Mouse (Mus musculus) thymus, postnatal 14 days (tissue): ENCODE measurements around the gene Nod1.

Source experiments
- DNase-seq: peaks from one replicate; pipeline ENCODE4 v3.0.0; 2021

Nod1 gene

DNA sequence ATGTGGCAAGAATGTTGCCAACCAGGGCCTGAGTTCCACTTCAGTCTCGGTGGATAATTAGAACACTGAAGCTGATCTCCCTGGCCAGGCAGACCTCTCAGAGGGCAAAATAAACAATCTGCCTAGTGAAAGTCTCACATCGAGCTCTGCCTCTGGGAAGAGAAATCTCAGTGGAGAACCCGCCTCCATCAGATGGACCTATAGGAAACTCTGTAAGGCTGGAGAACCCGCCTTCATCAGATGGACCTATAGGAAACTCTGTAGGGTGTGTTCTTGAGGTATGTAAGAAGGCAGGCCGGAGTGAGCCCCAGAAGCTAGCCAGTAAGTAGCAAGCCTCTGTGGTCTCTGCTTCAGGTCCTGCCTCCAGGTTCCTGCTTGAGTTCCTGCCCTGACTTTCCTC lies 37.5 kb downstream of the Nod1 start:
- DNase-seq = no peak

DNA sequence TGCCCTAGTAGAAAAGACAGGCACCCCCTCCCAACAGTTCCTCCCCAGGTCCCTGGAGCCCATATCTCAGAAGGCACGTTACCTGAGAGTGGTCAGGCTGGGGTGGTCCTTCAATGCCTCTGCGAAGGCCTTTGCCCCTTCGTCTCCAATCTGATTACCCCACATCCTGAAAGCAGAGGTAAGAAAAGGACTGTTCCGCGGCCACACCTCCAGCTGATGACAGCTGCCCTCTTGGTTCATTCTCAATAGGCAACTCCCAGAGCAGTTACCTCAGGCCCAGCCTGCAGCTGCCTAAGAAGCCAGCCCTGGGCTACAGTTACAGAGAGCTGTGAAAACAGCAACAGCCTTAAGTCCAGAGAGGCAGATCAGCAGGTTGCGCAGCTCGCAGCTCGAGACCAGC lies 38.1 kb downstream of the Nod1 start:
- no peak for DNase-seq

GRCm38 (mm10) chr6:54933866-54934265 lies 38.5 kb downstream of the Nod1 start:
- DNase-seq = no peak

- no peak for DNase-seq
Observed at GRCm38 (mm10) chr6:54933216-54933615, 39.2 kb downstream of the Nod1 start.

- no peak for DNase-seq
Observed at GRCm38 (mm10) chr6:54932526-54932925, 39.9 kb downstream of the Nod1 start.

- DNase-seq = no peak
Observed at GRCm38 (mm10) chr6:54931641-54932040, 40.8 kb downstream of the Nod1 start.

DNA sequence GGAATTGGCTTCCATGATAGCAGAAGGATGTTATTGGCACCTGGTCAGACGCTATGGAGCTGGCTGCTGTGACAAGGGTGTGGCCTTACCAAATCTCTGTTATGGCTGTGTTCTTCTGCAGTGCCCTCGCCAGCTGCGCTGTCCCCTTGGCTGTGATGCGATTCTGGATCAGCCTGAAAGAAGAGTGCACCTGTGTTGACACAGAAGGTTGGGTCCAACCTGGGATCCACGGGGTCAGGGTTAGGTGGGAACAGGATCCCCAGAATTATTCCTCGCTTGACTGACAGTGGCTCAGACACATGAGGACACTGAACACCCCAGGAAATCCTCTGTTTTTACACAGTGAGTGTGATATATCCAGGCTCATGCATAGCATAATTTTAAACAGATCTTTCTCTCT lies 44.5 kb downstream of the Nod1 start:
- DNase-seq = no peak

- DNase-seq = no peak
Observed at GRCm38 (mm10) chr6:54926899-54927298, 45.5 kb downstream of the Nod1 start.

- DNase-seq = no peak
Observed at GRCm38 (mm10) chr6:54925736-54926440, 46.5 kb downstream of the Nod1 start.

GRCm38 (mm10) chr6:54924538-54924937 lies 47.9 kb downstream of the Nod1 start:
- DNase-seq = no peak

DNA sequence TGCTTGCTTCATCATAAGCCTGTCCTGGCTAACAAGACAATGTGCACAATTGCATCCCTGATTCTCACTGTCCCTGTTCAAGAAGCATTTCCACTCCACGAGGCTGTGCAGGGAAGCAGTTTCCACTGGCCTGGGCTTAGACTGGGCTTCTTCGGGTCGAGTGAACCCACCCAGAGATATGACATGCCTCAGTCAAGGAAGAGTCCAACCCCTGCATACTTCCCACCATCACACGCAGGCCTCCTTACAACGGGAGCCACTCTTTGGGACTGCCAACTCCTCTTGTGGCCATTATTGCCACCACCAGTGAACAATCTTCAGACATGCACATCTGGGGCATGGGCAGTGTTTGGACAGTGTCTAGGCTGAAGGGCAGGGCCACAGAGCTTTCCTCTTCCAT lies 53.9 kb downstream of the Nod1 start:
- DNase-seq = no peak

- peak; percentile 66 for DNase-seq
Observed at GRCm38 (mm10) chr6:54917523-54917922, 54.9 kb downstream of the Nod1 start.

- no peak for DNase-seq
Observed at GRCm38 (mm10) chr6:54916941-54917340, 55.5 kb downstream of the Nod1 start.

- DNase-seq = peak; percentile 39
Observed at GRCm38 (mm10) chr6:54916163-54916562, 56.2 kb downstream of the Nod1 start.

DNA sequence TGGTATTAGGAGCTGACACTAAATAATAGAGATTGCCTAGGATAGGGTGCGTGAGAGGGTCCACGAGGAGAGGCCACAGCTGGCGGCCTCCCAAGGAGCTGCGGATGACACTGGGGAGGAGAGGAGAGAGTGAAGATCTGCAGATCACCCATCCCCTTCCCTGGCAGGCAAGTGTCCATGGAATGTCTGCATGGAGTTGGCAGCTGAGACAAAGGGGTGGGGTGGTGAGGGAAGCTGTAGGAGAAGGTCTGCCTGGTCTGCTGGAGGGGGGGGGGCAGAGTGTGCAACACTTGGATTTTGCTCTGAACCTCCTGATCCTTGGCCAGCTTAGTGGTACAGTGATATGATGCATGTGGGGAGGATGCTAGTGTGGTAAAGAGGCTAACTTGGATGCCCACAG lies 57.4 kb downstream of the Nod1 start:
- DNase-seq = no peak

GRCm38 (mm10) chr6:54906053-54907040 lies 66.1 kb downstream of the Nod1 start:
- DNase-seq = no peak

GRCm38 (mm10) chr6:54902547-54902946 lies 69.9 kb downstream of the Nod1 start:
- no peak for DNase-seq

- DNase-seq = no peak
Observed at GRCm38 (mm10) chr6:54900256-54900655, 72.2 kb downstream of the Nod1 start.

GRCm38 (mm10) chr6:54891384-54891783 lies 81.0 kb downstream of the Nod1 start:
- DNase-seq = no peak

GRCm38 (mm10) chr6:54890221-54890620 lies 82.2 kb downstream of the Nod1 start:
- no peak for DNase-seq

DNA sequence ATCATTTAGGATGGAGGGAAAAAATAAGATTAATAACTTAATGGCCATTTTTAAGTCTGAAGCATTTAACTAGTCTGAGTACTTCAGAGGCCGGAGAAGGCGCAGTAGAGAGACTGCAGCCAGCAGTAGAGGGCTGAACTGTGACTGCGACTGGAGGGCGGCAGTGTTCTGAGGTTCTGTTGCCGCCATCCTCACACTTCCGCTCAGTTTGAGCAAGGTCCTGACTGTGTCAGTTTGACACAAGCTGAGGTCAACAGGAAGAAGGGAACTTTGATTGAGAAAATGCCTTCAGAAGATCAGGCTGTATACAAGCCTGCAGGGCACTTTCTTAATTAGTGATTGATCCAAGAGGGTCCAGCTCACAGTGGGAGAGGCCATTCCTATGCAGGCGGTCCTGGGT lies 86.2 kb downstream of the Nod1 start:
- no peak for DNase-seq

DNA sequence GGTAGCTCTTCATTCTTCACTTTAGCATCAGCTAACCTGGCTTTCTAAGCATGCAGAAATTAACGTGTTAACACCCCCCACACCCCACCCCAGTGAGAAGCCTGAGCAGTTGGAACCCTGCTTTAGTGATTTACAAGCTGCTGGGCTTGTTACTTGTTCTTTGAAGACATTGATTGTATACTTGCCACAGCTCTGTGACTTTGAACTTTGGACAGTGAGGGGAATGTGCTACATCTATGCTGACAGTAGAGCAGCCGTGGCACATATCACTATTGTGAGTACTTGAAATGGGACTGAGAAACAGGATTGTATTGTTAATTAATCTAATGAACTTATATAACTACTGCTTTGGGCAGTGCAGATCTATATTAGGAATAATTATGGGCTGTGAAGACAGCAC lies 89.0 kb downstream of the Nod1 start:
- no peak for DNase-seq

DNA sequence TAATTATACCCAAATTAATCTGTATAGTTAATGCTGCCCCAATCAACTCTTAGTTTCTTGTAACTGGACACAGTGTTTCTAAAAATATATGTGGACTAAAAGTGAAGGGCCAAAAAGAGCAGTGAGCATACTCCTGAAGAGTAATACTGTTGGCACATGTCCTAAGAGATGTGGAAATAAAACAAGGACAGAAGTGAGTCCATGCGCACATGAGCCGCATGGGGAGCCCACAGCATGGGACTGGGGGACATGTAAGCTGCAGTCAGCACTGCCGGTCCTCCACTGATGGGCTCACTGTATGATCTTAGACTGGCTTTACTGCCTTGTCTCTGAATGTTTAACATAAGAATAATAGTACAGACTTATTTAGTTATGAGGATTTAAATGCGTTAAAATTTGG lies 92.3 kb downstream of the Nod1 start:
- DNase-seq = no peak

GRCm38 (mm10) chr6:54878546-54878945 lies 93.9 kb downstream of the Nod1 start:
- DNase-seq = no peak
